Mouse (Mus musculus): ENCODE results near the gene Hist4h4. TPM values are rescaled to one million over a fixed set of nuclear protein-coding genes. Genes with fewer than 3 reads are reported as not detected.
"Not testable (repeated sequence)": the region's sequence is repeated elsewhere in the genome, so short reads cannot be mapped to it uniquely, and the experiment has no call there.

The Hist4h4 gene
- polyA plus RNA-seq, 1 experiment from 2014 or later = 0.65 TPM

DNA sequence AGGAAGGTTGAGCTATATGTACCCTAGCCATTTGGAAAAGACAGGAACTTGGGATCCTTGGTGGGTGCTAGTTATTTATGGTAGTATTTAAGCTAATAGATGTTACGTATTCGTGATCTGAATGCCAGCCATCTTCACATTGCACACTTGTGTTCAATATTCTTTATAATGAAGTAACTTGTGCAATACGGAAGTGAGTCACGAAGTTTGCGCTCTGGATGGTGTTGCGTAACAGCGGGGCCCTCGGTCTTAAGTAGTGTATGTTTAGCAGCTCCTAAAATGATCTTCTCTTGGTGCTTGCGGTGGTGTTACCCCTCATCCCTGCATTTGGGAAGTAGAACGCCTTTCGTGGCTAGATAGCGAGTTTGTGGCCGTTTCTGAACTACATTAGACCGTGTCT lies 4.9 kb upstream of the Hist4h4 start:
- 41% methylated on average over 14 of the region's 14 CpGs for WGBS
- DNase-seq (ENCODE audit: low spot score) = no peak
- H3K4me1 ChIP-seq (replicated peaks) = peaks cover 26% of the 10 kb centered on the region
- peak overlapping the region; percentile 85; the same call in 1 of the 2 replicates for H3K27ac ChIP-seq
- no peaks in the 10 kb centered on the region for H3K27me3 ChIP-seq (ENCODE audit: insufficient read depth, poor library complexity, severe bottlenecking)
- no peaks in the 10 kb centered on the region for H3K9me3 ChIP-seq
- H3K36me3 ChIP-seq = peaks cover 41% of the 10 kb centered on the region
- peak overlapping the region; percentile 85 for H3K4me3 ChIP-seq

DNA sequence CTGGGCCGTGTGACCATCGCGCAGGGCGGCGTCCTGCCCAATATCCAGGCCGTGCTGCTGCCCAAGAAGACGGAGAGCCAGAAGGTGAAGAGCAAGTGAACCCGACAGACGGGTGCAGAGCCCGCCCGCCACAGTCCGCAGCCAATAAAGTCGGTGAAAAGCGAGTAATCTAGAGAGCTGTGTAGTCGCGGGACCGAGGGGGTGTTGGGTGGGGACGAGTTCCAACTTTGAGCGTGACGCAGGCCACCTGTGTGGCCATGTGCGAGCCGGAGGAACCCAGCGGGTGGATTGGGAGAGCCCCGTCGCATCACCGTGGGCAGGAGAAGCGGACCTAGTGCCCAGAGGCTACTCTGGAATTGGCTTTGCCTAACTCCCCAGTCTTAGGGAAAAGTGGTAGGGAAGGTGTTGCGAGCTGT lies 4.4 kb upstream of the Hist4h4 start:
- peaks cover 37% of the 10 kb centered on the region for H3K36me3 ChIP-seq
- WGBS = 1% methylated on average over 28 of the region's 28 CpGs
- H3K27ac ChIP-seq = peak overlapping the region; percentile 85
- H3K27me3 ChIP-seq (ENCODE audit: insufficient read depth, poor library complexity, severe bottlenecking) = no peaks in the 10 kb centered on the region
- peak; percentile 23 for DNase-seq (ENCODE audit: low spot score)
- H3K9me3 ChIP-seq = no peaks in the 10 kb centered on the region
- H3K4me3 ChIP-seq = peak overlapping the region; percentile 85
- H3K4me1 ChIP-seq (replicated peaks) = peaks cover 26% of the 10 kb centered on the region

DNA sequence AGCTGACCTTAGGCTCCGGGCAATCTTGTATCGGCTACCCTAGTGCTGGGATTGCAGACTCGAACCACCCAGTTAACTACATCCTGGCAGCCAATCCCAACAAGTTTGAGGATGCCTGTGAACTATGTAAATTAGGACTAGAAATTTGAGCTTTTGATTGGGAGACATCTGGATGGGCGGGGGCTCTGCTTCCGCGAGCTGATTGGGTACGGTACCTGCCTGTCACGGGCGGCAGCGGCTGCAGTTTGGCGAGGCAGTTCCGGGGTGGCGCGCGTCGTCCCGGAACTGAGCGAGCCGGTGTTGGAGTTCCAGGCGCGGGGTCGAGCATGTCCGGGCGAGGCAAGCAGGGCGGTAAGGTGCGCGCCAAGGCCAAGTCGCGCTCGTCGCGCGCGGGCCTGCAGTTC lies 3.8 kb upstream of the Hist4h4 start, which contains the start of gene H2afj:
H2afj (plus strand) TSS at position 231 of the 404 bp plus-strand sequence.
- H3K9me3 ChIP-seq = no peaks in the 10 kb centered on the region
- H3K27ac ChIP-seq = peak within 1 kb of the TSS; percentile 85
- under 1% methylated on average over 34 of the region's 34 CpGs for WGBS

DNA sequence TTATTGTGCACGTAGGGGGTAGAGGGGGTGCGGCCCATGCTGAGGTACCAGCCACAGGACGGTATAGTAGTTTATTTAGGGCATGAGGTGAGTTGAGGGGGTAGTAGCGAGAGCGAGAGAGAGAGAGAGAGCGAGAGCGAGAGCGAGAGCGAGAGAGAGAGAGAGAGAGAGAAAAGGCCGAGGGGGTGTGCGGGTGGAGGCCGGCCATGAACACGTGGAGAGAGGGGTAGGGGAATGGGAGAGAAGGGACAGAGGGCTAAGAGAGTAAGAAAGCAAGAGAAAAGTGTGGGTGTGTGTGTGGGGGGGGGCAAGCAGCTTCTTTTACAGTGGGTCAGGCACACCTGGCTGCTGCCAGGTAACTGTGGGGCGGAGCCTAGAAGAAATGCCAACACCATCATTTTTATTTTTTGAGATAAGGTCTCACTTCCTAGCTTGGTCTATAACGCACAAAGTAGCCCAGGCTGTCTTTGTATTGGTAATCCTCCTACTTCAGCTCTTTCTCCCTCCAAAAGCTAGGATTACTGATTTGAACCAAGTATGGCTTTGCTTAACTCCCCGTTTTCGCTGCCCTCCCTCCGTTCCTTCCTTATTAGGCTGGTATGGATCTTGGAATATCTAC lies 3.3 kb upstream of the Hist4h4 start:
- Histone ChIP-seq H3K4me1 (replicated peaks) (peaks cover 35% of the 10 kb centered on the region), H3K27me3 (ENCODE audit: insufficient read depth, poor library complexity, severe bottlenecking) (no peaks in the 10 kb centered on the region), H3K4me3 (peak overlapping the region; percentile 85), H3K27ac (peak overlapping the region; percentile 85), H3K36me3 (peaks cover 26% of the 10 kb centered on the region), H3K9me3 (no peaks in the 10 kb centered on the region)
- DNase-seq (ENCODE audit: low spot score) = peak; percentile 20
- WGBS = 23% methylated on average over 18 of the region's 18 CpGs

More for the DNA sequence above, 3.8 kb upstream of the Hist4h4 start, which contains the start of gene H2afj:
- Histone ChIP-seq H3K27me3 (ENCODE audit: insufficient read depth, poor library complexity, severe bottlenecking) (no peaks in the 10 kb centered on the region), H3K4me3 (peak within 1 kb of the TSS; percentile 85), H3K36me3 (peaks cover 31% of the 10 kb centered on the region), H3K4me1 (replicated peaks) (peaks cover 32% of the 10 kb centered on the region)
- DNase-seq (ENCODE audit: low spot score) = peak; percentile 97

DNA sequence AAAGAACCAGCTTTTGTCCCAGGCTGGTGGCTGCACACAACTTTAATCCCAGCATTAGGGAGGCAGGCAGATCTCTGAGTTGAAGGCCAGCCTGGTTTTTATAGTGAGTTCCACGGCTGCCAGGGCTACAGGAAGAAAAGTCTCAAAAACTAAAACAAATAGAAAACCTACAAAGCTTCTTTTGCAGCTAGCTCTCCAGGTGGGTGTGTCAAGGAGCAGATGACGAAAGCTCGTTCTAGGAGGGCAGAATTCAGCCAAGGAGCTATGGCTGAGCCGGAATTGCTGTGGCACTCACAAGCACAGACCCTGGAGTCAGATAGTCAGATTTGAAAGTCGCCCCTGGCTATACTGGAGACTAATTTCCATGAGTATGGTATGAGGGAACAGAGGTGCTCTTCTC lies 2.6 kb upstream of the Hist4h4 start:
- H3K4me3 ChIP-seq = 0 out of 2 replicates have a peak overlapping the region, but pooled peaks have one; percentile 85
- WGBS = 62% methylated on average over 5 of the region's 5 CpGs
- H3K27me3 ChIP-seq (ENCODE audit: insufficient read depth, poor library complexity, severe bottlenecking) = no peaks in the 10 kb centered on the region
- no peak for DNase-seq (ENCODE audit: low spot score)
- no peaks in the 10 kb centered on the region for H3K9me3 ChIP-seq
- H3K4me1 ChIP-seq (replicated peaks) = peaks cover 35% of the 10 kb centered on the region
- H3K27ac ChIP-seq = peak overlapping the region; percentile 85
- peaks cover 19% of the 10 kb centered on the region for H3K36me3 ChIP-seq

DNA sequence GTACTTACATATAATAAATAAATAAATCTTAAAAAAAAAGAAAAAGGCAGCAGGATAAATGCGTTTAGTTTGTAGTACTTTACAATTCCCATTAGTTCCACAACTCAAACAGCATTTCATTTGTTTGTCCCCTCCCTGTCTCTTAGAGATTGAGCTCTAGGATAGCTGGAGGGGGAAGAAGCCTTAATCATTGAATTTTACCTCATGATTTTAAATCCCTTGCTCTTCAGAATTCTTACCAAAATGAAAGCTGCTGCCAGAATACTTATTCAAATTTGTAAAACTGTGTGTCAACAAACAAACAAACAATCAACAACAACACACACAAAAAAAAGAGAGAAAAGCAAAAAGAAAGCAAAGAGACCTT lies 1.2 kb upstream of the Hist4h4 start:
- H3K4me3 ChIP-seq = no peak overlapping the region
- H3K27ac ChIP-seq = no peak overlapping the region
- H3K27me3 ChIP-seq (ENCODE audit: insufficient read depth, poor library complexity, severe bottlenecking) = no peaks in the 10 kb centered on the region
- peaks cover 35% of the 10 kb centered on the region for H3K4me1 ChIP-seq (replicated peaks)
- no peaks in the 10 kb centered on the region for H3K9me3 ChIP-seq
- H3K36me3 ChIP-seq = peaks cover 8% of the 10 kb centered on the region; the same call in 1 of the 2 replicates
- DNase-seq (ENCODE audit: low spot score) = no peak
- WGBS = 90% methylated on average over 1 of the region's 1 CpGs

DNA sequence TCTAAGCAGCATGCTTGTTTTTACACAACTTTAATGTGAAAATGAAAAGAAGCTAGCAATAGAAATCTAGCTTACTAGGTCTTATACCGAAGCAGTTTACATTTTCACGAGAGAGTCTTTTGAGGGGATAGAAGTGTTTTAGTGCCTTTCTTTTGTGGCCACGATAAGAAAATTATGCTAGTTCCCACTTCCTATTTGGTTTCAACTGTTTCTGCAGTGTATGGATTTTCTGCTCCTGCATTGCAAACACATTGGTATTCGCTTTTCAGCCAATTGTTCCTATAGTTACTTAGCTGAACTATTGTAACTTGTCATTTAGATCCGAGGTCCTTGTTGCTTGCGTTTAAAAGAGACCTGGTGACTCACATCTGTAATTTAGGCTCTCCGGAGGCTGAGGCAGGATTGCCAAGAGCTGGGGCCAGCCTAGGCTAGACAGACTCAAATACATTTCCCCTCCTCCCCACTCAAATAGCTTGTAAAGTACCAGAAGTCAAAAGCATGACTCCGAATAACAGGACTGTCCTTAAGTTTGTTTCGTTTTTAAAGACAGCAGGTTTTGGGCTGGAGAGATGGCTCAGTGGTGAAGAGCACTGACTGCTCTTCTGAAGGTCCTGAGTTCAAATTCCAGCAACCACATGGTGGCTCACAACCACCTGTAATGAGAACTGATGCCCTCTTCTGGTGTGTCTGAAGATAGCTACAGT lies 642 bp upstream of the Hist4h4 start:
- no peaks in the 10 kb centered on the region for H3K27me3 ChIP-seq (ENCODE audit: insufficient read depth, poor library complexity, severe bottlenecking)
- H3K27ac ChIP-seq = peak overlapping the region; percentile 100
- peak overlapping the region; percentile 76 for H3K4me3 ChIP-seq
- no peak for DNase-seq (ENCODE audit: low spot score)
- H3K4me1 ChIP-seq (replicated peaks) = peaks cover 35% of the 10 kb centered on the region
- peaks cover 3% of the 10 kb centered on the region; the same call in 1 of the 2 replicates for H3K36me3 ChIP-seq
- H3K9me3 ChIP-seq = no peaks in the 10 kb centered on the region
- WGBS = 39% methylated on average over 9 of the region's 9 CpGs

DNA sequence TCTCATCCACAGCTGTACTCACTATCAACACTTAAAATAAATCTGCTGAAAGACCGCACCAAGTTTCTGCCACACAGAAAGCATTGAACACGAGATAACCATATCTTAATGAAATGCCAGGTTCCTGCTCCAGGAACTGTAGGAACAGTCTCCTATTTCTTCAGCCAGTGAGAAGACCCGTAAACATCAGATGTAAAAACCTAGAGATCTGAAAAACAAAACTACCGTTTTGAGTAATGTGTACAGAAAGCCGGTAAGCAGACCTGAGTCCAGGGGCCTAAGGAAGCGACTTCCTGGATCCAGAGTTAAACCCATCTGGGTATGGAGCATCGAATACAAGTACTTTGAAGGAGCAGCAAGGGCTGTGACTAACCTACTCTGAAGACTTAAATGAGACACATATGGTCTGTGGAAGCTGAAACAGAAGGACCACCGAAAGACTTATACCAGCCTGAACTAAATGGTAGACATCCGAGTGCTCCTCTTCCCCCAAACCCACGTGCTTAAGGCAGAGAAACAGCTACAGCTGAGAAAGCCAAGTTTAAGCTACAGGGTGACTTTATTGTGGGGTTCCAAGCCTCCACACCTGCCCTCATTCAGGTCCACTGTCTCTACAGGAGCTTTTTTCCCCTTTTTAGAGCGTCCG lies 999 bp downstream of the Hist4h4 start:
- H3K36me3 ChIP-seq = no peaks in the 10 kb centered on the region
- no peak for DNase-seq (ENCODE audit: low spot score)
- 28% methylated on average over 12 of the region's 12 CpGs for WGBS
- no peaks in the 10 kb centered on the region for H3K9me3 ChIP-seq
- peak overlapping the region; percentile 76 for H3K4me3 ChIP-seq
- H3K27me3 ChIP-seq (ENCODE audit: insufficient read depth, poor library complexity, severe bottlenecking) = no peaks in the 10 kb centered on the region
- H3K27ac ChIP-seq = peak overlapping the region; percentile 100
- H3K4me1 ChIP-seq (replicated peaks) = peaks cover 21% of the 10 kb centered on the region

DNA sequence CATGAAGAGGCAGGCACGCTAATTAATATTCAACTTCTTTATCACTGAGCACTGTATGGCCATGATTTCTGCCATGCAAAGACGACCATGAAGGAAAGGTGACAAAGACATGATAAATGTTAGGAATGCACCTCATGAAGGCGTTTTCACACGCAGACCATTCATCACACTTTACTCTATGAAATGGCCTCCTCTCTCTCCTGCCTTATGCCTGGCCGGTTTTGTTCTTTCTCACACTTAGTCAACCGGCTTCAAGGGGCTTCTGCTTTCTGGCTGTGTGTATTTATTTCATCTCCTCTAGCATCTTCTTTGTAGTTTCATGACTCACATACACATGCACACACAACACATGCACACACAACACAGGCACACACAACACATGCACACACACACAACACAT lies 2.9 kb downstream of the Hist4h4 start:
- Histone ChIP-seq H3K27me3 (ENCODE audit: insufficient read depth, poor library complexity, severe bottlenecking) (no peaks in the 10 kb centered on the region), H3K36me3 (no peaks in the 10 kb centered on the region)
- WGBS = 90% methylated on average over 6 of the region's 6 CpGs

DNA sequence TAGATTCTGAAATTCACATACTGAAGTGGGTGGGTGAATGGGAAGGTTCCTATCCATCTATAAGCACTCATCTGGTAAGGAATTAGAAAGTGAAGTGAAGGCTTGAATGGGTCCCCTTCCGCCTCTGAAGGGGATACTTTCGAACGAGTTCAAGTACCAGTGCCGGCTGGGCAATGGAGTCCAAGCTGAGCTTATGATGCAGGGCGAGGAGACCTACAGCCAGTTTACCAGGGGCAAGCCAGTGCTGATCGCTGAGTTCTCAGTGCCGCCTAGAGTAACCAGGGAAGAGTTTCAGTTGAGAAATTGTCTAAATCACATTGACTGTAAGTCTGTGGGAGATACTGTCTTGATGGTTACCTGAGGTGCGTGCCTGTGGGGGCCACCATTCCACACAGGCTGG lies 3.5 kb downstream of the Hist4h4 start:
- peaks cover 15% of the 10 kb centered on the region for H3K4me1 ChIP-seq (replicated peaks)
- 91% methylated on average over 8 of the region's 8 CpGs for WGBS

More for the DNA sequence above, 2.9 kb downstream of the Hist4h4 start:
- no peaks in the 10 kb centered on the region for H3K9me3 ChIP-seq
- no peak overlapping the region for H3K27ac ChIP-seq
- H3K4me3 ChIP-seq = no peak overlapping the region
- H3K4me1 ChIP-seq (replicated peaks) = peaks cover 15% of the 10 kb centered on the region
- no peak for DNase-seq (ENCODE audit: low spot score)

DNA sequence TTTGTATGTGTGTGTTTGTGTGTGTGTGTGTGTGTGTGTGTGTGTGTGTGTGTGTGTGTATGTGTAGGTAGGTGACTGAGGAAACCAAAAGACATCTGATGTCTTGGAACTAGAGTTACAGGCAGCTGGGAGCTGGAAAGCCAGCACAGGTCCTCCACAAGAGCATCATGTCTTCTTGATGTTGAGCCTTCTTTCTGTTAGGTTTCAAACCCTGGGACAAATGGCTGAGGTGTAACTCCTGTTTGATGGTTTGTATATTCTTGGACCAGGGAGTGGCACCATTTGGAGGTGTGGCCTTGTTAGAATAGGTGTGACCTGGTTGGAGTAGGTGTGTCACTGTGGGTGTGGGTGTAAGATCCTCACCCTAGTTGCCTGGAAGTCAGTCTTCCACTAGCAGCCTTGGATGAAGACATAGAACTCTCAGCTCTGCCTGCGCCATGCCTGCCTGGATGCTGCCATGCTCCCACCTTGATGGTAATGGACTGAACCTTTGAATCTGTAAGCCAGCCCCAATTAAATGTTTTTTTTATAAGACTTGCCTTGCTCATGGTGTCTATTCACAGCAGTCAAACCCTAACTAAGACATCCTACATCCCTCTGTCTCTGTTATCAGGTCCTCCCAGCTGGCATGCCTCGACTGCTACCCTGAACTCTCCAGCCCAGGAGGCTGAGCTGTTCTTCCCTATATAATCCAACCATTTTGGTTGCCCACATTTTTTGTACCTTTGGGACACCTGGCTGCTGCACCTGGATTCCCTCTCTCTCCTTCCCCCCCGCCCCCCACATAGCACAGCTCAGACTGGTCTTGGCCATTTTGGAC lies 6.1 kb downstream of the Hist4h4 start:
- WGBS = 90% methylated on average over 3 of the region's 3 CpGs
- H3K4me1 ChIP-seq (replicated peaks) = peaks cover 18% of the 10 kb centered on the region
- H3K27ac ChIP-seq; H3K4me3 ChIP-seq; DNase-seq (ENCODE audit: low spot score); H3K9me3 ChIP-seq; H3K27me3 ChIP-seq (ENCODE audit: insufficient read depth, poor library complexity, severe bottlenecking); H3K36me3 ChIP-seq: not testable (repeated sequence)

More for the DNA sequence above, 3.5 kb downstream of the Hist4h4 start:
- DNase-seq (ENCODE audit: low spot score) = no peak
- no peaks in the 10 kb centered on the region for H3K36me3 ChIP-seq
- no peaks in the 10 kb centered on the region for H3K27me3 ChIP-seq (ENCODE audit: insufficient read depth, poor library complexity, severe bottlenecking)
- H3K27ac ChIP-seq = no peak overlapping the region
- H3K9me3 ChIP-seq = no peaks in the 10 kb centered on the region
- no peak overlapping the region for H3K4me3 ChIP-seq

DNA sequence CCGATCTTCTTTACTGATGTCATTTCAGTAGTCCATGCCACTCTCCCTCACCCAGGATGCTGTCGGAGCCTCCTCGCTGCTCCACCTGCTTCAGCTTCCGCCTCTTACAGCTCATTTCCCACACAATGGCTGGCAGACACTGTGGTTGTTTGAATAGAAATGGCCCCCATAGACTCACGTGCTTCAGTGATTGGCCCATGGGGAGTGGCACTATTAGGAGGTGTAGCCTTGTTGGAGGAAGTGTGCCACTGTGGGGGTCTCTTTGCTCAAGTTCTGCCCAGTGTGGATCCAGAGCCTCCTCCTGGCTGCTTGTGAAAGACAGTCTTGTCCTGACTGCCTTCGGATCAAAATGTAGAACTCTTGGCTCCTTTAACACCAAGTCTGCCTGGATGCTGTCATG lies 8.4 kb downstream of the Hist4h4 start:
- H3K4me1 ChIP-seq (replicated peaks) = peaks cover 18% of the 10 kb centered on the region
- H3K4me3 ChIP-seq = no peak overlapping the region
- 59% methylated on average over 6 of the region's 6 CpGs for WGBS
- H3K36me3 ChIP-seq = no peaks in the 10 kb centered on the region
- no peak for DNase-seq (ENCODE audit: low spot score)
- peaks cover 8% of the 10 kb centered on the region; the same call in 1 of the 2 replicates for H3K27me3 ChIP-seq (ENCODE audit: insufficient read depth, poor library complexity, severe bottlenecking)
- no peak overlapping the region for H3K27ac ChIP-seq
- H3K9me3 ChIP-seq = no peaks in the 10 kb centered on the region

Data from hindbrain, embryonic 10.5 days (tissue).